Comparison of ENCODE assay signal across 14 mouse cellular contexts in the genomic region with DNA sequence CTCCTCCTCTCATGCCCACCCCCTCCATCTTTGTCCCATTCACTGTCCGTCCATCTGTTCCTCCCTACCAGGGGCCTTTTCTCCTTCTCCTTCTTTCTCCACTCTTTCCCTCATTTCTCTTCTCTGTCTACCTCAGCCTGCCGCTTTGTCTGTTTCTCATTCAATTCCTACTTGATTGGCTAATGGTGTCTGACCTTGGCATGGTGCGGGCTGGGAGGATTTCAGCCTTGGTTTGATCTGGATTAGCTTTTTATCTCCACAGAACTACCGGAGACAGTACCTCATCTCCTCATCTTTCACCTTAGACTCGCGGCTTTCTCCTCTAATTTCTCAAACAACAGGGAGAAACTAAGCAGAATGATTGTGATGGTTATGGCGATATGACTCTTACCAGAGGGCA.
A peak's percentile ranks its signal among the peaks of the same experiment; 100 is the strongest.
DNase-seq lines count a peak whose midpoint lies in the region; ATAC-seq lines count a peak whose summit lies in the region.
"Had no signal": no experiment of that assay in that cellular context is flagged by ENCODE, and none has a peak within 500 bp of the region (broad histone marks: within the 10 kb centered on the region; RNA-seq: fewer than 3 reads in every experiment).

No protein-coding gene starts in this region.

- no peak overlapping the region for H3K9ac ChIP-seq in hindbrain, embryonic 16.5 days (ENCODE audit: low read depth, low read length)
- no peak overlapping the region for H3K9ac ChIP-seq in embryonic facial prominence, embryonic 12.5 days
- H3K9ac ChIP-seq in forebrain, embryonic 14.5 days (ENCODE audit: low read length): no peak overlapping the region; the same call in 1 of the 2 replicates
- H3K9ac ChIP-seq in limb, embryonic 15.5 days: no peak overlapping the region

- H3K9me3 ChIP-seq in hindbrain, embryonic 10.5 days: no peaks in the 10 kb centered on the region
- H3K9me3 ChIP-seq in hindbrain, embryonic 16.5 days (ENCODE audit: control insufficient read depth, low read length): no peaks in the 10 kb centered on the region
- no peaks in the 10 kb centered on the region for H3K9me3 ChIP-seq in embryonic facial prominence, embryonic 12.5 days
- no peaks in the 10 kb centered on the region for H3K9me3 ChIP-seq in forebrain, embryonic 14.5 days (replicated peaks; ENCODE audit: control insufficient read depth, low read length)
- no peaks in the 10 kb centered on the region for H3K9me3 ChIP-seq in limb, embryonic 15.5 days

- ATAC-seq in hindbrain, embryonic 16.5 days: no peak
- ATAC-seq in embryonic facial prominence, embryonic 12.5 days (ENCODE audit: insufficient number of reproducible peaks, insufficient read depth, low FRiP score, low TSS enrichment): no peak
- peak; percentile 22 for ATAC-seq in forebrain, embryonic 14.5 days
- no peak for ATAC-seq in limb, embryonic 15.5 days (ENCODE audit: insufficient number of reproducible peaks, low FRiP score, low TSS enrichment, low read depth)
- ATAC-seq: inflammation-experienced regulatory T-cells, adult 6 months had no signal

- no peak overlapping the region for H3K4me2 ChIP-seq in hindbrain, embryonic 16.5 days (ENCODE audit: low read length)
- peak overlapping the region; percentile 11; the same call in 1 of the 2 replicates for H3K4me2 ChIP-seq in embryonic facial prominence, embryonic 12.5 days (replicated peaks)
- peak overlapping the region; percentile 1; the same call in 1 of the 2 replicates for H3K4me2 ChIP-seq in forebrain, embryonic 14.5 days (ENCODE audit: low read length)
- no peak overlapping the region for H3K4me2 ChIP-seq in limb, embryonic 15.5 days
- H3K4me2 ChIP-seq: heart, embryonic 11.5 days; liver, embryonic 11.5 days had no signal

- WGBS in hindbrain, embryonic 10.5 days: 85% methylated on average over 7 of the region's 7 CpGs
- WGBS in hindbrain, embryonic 16.5 days: 58% methylated on average over 7 of the region's 7 CpGs
- 60% methylated on average over 7 of the region's 7 CpGs for WGBS in embryonic facial prominence, embryonic 12.5 days
- 42% methylated on average over 7 of the region's 7 CpGs for WGBS in forebrain, embryonic 14.5 days
- WGBS in limb, embryonic 15.5 days: 81% methylated on average over 7 of the region's 7 CpGs

- no peak for DNase-seq in hindbrain, embryonic 10.5 days (ENCODE audit: low spot score)
- no peak for DNase-seq in forebrain, embryonic 14.5 days (ENCODE audit: low spot score)
- no peak for DNase-seq in left cerebral cortex, postnatal 25 days (ENCODE audit: low spot score in 2 of 2)
- no peak for DNase-seq in c-Kit-positive CD71-positive TER-119-positive erythroid progenitor cells, embryonic 14.5 days (ENCODE audit: low spot score)
- no peak for DNase-seq in urinary bladder, postnatal 4 days (ENCODE audit: low spot score in 2 of 2)
- DNase-seq: cerebellum, adult 8-10 months; kidney, postnatal 25 days had no signal

- H3K27me3 ChIP-seq in hindbrain, embryonic 10.5 days (ENCODE audit: insufficient read depth, poor library complexity, severe bottlenecking): no peaks in the 10 kb centered on the region
- H3K27me3 ChIP-seq in hindbrain, embryonic 16.5 days (replicated peaks; ENCODE audit: control insufficient read depth, insufficient read depth, low read length): no peaks in the 10 kb centered on the region
- no peaks in the 10 kb centered on the region for H3K27me3 ChIP-seq in embryonic facial prominence, embryonic 12.5 days
- H3K27me3 ChIP-seq in forebrain, embryonic 14.5 days (replicated peaks; ENCODE audit: control insufficient read depth, insufficient read depth, low read length): no peaks in the 10 kb centered on the region
- no peaks in the 10 kb centered on the region for H3K27me3 ChIP-seq in limb, embryonic 15.5 days

- intact Hi-C loops in left cerebral cortex, postnatal 25 days (cut with DNase I): no loop called here

- H3K36me3 ChIP-seq in hindbrain, embryonic 10.5 days: no peaks in the 10 kb centered on the region
- no peaks in the 10 kb centered on the region for H3K36me3 ChIP-seq in hindbrain, embryonic 16.5 days (ENCODE audit: control insufficient read depth, insufficient read depth, low read length)
- H3K36me3 ChIP-seq in embryonic facial prominence, embryonic 12.5 days: no peaks in the 10 kb centered on the region
- no peaks in the 10 kb centered on the region for H3K36me3 ChIP-seq in forebrain, embryonic 14.5 days (ENCODE audit: control insufficient read depth, insufficient read depth, low read length)
- H3K36me3 ChIP-seq in limb, embryonic 15.5 days: no peaks in the 10 kb centered on the region

- H3K27ac ChIP-seq in hindbrain, embryonic 10.5 days: peak overlapping the region; percentile 79
- H3K27ac ChIP-seq in hindbrain, embryonic 16.5 days (ENCODE audit: low read depth, low read length): no peak overlapping the region
- H3K27ac ChIP-seq in embryonic facial prominence, embryonic 12.5 days: peak overlapping the region; percentile 85
- peak overlapping the region; percentile 83 for H3K27ac ChIP-seq in forebrain, embryonic 14.5 days (ENCODE audit: low read depth, low read length)
- peak overlapping the region; percentile 12; the same call in 1 of the 2 replicates for H3K27ac ChIP-seq in limb, embryonic 15.5 days
- H3K27ac ChIP-seq: stomach, postnatal 0 days had no signal

- H3K4me3 ChIP-seq in hindbrain, embryonic 10.5 days: no peak overlapping the region
- H3K4me3 ChIP-seq in hindbrain, embryonic 16.5 days (ENCODE audit: low read length): no peak overlapping the region
- H3K4me3 ChIP-seq in embryonic facial prominence, embryonic 12.5 days: no peak overlapping the region
- H3K4me3 ChIP-seq in forebrain, embryonic 14.5 days (ENCODE audit: low read depth, low read length): no peak overlapping the region
- H3K4me3 ChIP-seq in limb, embryonic 15.5 days: no peak overlapping the region

- peaks cover 35% of the 10 kb centered on the region for H3K4me1 ChIP-seq in hindbrain, embryonic 10.5 days (replicated peaks)
- H3K4me1 ChIP-seq in hindbrain, embryonic 16.5 days (ENCODE audit: control insufficient read depth, insufficient read depth, low read depth, low read length): peaks cover 8% of the 10 kb centered on the region
- H3K4me1 ChIP-seq in embryonic facial prominence, embryonic 12.5 days: peaks cover 27% of the 10 kb centered on the region
- peaks cover 43% of the 10 kb centered on the region for H3K4me1 ChIP-seq in forebrain, embryonic 14.5 days (ENCODE audit: control insufficient read depth, insufficient read depth, low read length)
- H3K4me1 ChIP-seq in limb, embryonic 15.5 days: peaks cover 18% of the 10 kb centered on the region; the same call in 1 of the 2 replicates

Comparison
In these comparisons a context has a peak if more than half of its experiments do, and no peak if none do; other contexts are left out.
1. H3K4me2 ChIP-seq: peak in embryonic facial prominence, embryonic 12.5 days (single experiment) and forebrain, embryonic 14.5 days (single experiment); none in hindbrain, embryonic 16.5 days (single experiment) and limb, embryonic 15.5 days (single experiment).